Mouse (Mus musculus) C2C12 (cell line): ENCODE measurements around the gene Capns2. TPM values are rescaled to one million over a fixed set of nuclear protein-coding genes. Genes with fewer than 3 reads are reported as not detected.

ENCODE experiments used
- H3K27me3 ChIP-seq: one replicate; pipeline ENCODE4 v1.6.1; 2011; ENCODE audit not compliant: control insufficient read depth, insufficient read depth, insufficient read length
- H3K36me3 ChIP-seq: one replicate; pipeline ENCODE4 v1.6.1; 2011; ENCODE audit not compliant: control insufficient read depth, insufficient read depth
- H3K4me3 ChIP-seq: one replicate; pipeline ENCODE4 v1.5.1; 2011; ENCODE audit warnings: mild to moderate bottlenecking, control low read depth; ENCODE audit not compliant: poor library complexity, insufficient read depth, severe bottlenecking
- H3K79me2 ChIP-seq: one replicate; pipeline ENCODE4 v1.6.1; 2011; ENCODE audit not compliant: control insufficient read depth, insufficient read depth
- H3K79me3 ChIP-seq: one replicate; pipeline ENCODE4 v1.6.1; 2011; ENCODE audit warnings: low read depth, control low read depth
- H3ac ChIP-seq: one replicate; pipeline ENCODE3; 2011; ENCODE audit warnings: low read depth; ENCODE audit not compliant: control insufficient read depth, insufficient read length
- CEBPB ChIP-seq: IDR thresholded peaks from one replicate; pipeline ENCODE4 v1.6.1; 2011; ENCODE audit warnings: low read depth, mild to moderate bottlenecking, control low read depth, moderate library complexity
- CTCF ChIP-seq: IDR thresholded peaks from one replicate; pipeline ENCODE4 v1.5.1; 2011; ENCODE audit not compliant: control insufficient read depth, insufficient read depth, insufficient read length
- FOSL1 ChIP-seq: IDR thresholded peaks from one replicate; pipeline ENCODE4 v1.8.0; 2011; ENCODE audit warnings: mild to moderate bottlenecking, low read length; ENCODE audit not compliant: poor library complexity, insufficient read depth, severe bottlenecking
- MAX ChIP-seq: IDR thresholded peaks from one replicate; pipeline ENCODE4 v1.6.1; 2011; ENCODE audit warnings: mild to moderate bottlenecking, control low read depth
- MYOD1 ChIP-seq: IDR thresholded peaks from one replicate; pipeline ENCODE4 v1.6.1; 2011; ENCODE audit warnings: low read depth; ENCODE audit not compliant: control insufficient read depth, insufficient read length
- MYOG ChIP-seq: IDR thresholded peaks from one replicate; pipeline ENCODE4 v1.6.1; 2011; ENCODE audit not compliant: control insufficient read depth, insufficient read length; ENCODE audit errors: extremely low read depth
- USF1 ChIP-seq: IDR thresholded peaks from one replicate; pipeline ENCODE4 v1.6.1; 2011; ENCODE audit warnings: low read depth, mild to moderate bottlenecking, control low read depth, moderate library complexity
- microRNA-seq: library from miRNA; unstranded; fragments of <30 nt; microRNA quantifications from one replicate; pipeline ENCODE4, GENCODE M21; 2019; ENCODE audit warnings: borderline microRNAs expressed
- polyA plus RNA-seq: library from polyadenylated mRNA; unstranded; fragments of >200 nt; fragmentation: generic; extraction: Trizol; gene quantifications from one replicate; pipeline ENCODE4 v1.2.1, GENCODE M21; 2012; ENCODE audit warnings: missing spikeins

The Capns2 gene
- polyA plus RNA-seq, 1 experiment: not detected

- no peak overlapping the region for H3ac ChIP-seq
- TF ChIP-seq CEBPB (no peak), FOSL1 (no peak), MYOG (no peak), USF1 (no peak), CTCF (no peak), MYOD1 (no peak), MAX (no peak)
- no peaks in the 10 kb centered on the region for H3K79me3 ChIP-seq
- H3K79me2 ChIP-seq: no peaks in the 10 kb centered on the region
- no peak overlapping the region for H3K4me3 ChIP-seq
- H3K36me3 ChIP-seq: no peaks in the 10 kb centered on the region
- no peaks in the 10 kb centered on the region for H3K27me3 ChIP-seq
These were observed 47.9 kb downstream of the Capns2 start for GRCm38 (mm10) chr8:92949071-92949470.

- H3K79me3 ChIP-seq: no peaks in the 10 kb centered on the region
- no peak overlapping the region for H3ac ChIP-seq
- no peaks in the 10 kb centered on the region for H3K36me3 ChIP-seq
- H3K79me2 ChIP-seq: no peaks in the 10 kb centered on the region
- no peak overlapping the region for H3K4me3 ChIP-seq
- TF ChIP-seq FOSL1: no peak
- no peak for TF ChIP-seq CEBPB
- TF ChIP-seq MYOG: no peak
- no peak for TF ChIP-seq CTCF
- no peaks in the 10 kb centered on the region for H3K27me3 ChIP-seq
These were observed 49.6 kb downstream of the Capns2 start for GRCm38 (mm10) chr8:92950639-92951371.

Small RNA genes lying within 50 kb of the gene (microRNA-seq; reads per million reads assigned to microRNA genes)
- not detected for gene Gm22151

Other genes with a start within 250 kb of the Capns2 start
- not detected for gene Irx6, start 227.1 kb upstream of the Capns2 start, polyA plus RNA-seq
- gene Mmp2, start 74.1 kb upstream of the Capns2 start, polyA plus RNA-seq: 18.1 TPM
- gene Lpcat2, start 46.1 kb upstream of the Capns2 start, polyA plus RNA-seq: 0.01 TPM
- gene Slc6a2, start 58.7 kb downstream of the Capns2 start, polyA plus RNA-seq: not detected
- 0.01 TPM for gene Ces1a, start 146.8 kb downstream of the Capns2 start, polyA plus RNA-seq
- not detected for gene Ces1b, start 178.6 kb downstream of the Capns2 start, polyA plus RNA-seq
- gene Ces1c, start 229.9 kb downstream of the Capns2 start, polyA plus RNA-seq: not detected